Mouse (Mus musculus) duodenum, adult 2 months (tissue): ENCODE results near the gene Cela1. TPM values are rescaled to one million over a fixed set of nuclear protein-coding genes. Genes with fewer than 3 reads are reported as not detected.

Experiments
- polyA plus RNA-seq: library from polyadenylated mRNA; depleted of rRNA; stranded (reverse); fragments of >200 nt; gene quantifications from 2 replicates; pipeline ENCODE4 v1.2.3, GENCODE M21; 2012; ENCODE audit warnings: low replicate concordance; rRNA removed

The Cela1 gene
- polyA plus RNA-seq: 28.7 and 3,853 TPM in 2 replicates

DNA sequence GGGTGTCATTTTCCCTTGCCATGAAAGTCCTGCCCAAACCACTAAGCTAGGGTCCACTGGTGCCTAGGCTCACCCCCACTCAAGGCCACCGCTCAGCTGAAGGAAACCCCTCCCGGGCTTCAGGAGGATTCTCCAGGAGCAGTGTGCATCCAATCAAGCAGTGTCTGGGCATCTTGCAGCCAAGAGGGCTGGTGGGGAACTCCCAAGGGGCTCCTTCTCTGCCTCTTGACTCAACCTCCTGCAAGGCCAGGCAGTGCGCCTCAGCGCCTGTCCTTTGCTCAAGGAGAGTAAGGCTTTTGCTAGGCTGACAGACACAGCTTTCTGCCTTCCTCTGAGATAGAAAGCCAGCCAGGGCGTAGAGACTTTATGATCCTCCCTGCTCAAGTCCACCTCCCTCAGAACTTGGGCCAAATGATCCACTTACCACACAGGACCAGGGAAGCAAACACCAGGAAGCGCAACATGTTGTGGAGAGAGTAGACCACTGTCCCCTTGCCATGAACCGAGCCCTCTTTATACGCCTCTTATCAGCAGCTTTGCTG is at the start of gene Cela1:
Cela1 (minus strand) TSS at position 492 of the 542 bp plus-strand sequence.

DNA sequence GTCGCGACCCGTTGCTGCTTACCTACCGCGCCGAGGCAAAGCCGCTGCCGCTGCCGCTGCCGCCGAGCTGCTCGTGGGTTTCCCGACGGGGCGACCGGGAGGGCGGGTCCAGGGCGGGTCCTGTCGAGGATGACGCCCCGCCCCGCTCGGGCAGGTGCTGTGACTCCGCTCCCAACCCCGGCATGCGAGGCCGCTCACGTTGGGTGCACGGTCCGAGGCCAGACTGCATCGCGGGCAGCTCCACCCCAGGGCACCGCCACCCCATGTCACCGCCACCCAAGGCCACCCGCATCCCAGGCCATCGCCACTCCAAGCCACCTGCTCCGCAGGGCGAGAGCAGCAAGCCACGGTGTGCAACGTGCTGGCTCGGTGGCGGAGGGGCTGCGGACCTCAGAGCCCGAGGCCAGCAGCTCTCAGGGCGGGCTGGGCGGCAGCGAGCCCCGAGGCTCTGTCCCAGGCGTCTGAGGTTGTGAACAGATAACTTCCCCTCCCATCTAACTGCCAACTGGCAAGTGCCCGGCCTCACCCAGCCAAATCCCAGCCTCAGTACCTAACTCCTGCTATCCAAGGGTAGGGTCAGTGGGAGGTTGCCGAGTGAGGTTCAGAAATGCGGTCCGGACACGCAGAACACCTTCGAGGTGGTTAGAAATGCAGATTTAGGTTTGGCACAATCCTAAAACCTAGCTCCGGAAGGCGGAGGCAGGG is 41.7 kb upstream of the Cela1 start, which contains the start of gene Galnt6:
Galnt6 (minus strand) TSS at position 96 of the 705 bp plus-strand sequence.

GRCm38 (mm10) chr15:100669337-100669736 is 18.4 kb downstream of the Cela1 start, which contains the start of gene Bin2:
Gene Bin2 (minus strand): TSS chr15:100669553.

GRCm38 (mm10) chr15:100636700-100637501 is 50.8 kb downstream of the Cela1 start, which contains the start of gene Smagp:
Gene Smagp (minus strand): TSS chr15:100636940.

Other genes starting within 250 kb of the Cela1 start
- 26.7 and 30.6 TPM in 2 replicates for gene Letmd1, start 218.9 kb downstream of the Cela1 start, polyA plus RNA-seq
- 0.83 and 1.2 TPM in 2 replicates for gene Csrnp2, start 192.4 kb downstream of the Cela1 start, polyA plus RNA-seq
- 3.0 and 5.2 TPM in 2 replicates for gene Tfcp2, start 135.9 kb downstream of the Cela1 start, polyA plus RNA-seq
- 5.4 and 7.8 TPM in 2 replicates for gene Pou6f1, start 87.9 kb downstream of the Cela1 start, polyA plus RNA-seq
- gene Dazap2, start 72.6 kb downstream of the Cela1 start, polyA plus RNA-seq: 673 and 965 TPM in 2 replicates
- gene Smagp, start 51.0 kb downstream of the Cela1 start, polyA plus RNA-seq: 211 and 673 TPM in 2 replicates
- 4.1 and 7.8 TPM in 2 replicates for gene Bin2, start 18.4 kb downstream of the Cela1 start, polyA plus RNA-seq
- 43.7 and 46.2 TPM in 2 replicates for gene Galnt6, start 41.5 kb upstream of the Cela1 start, polyA plus RNA-seq
- gene Slc4a8, start 73.8 kb upstream of the Cela1 start, polyA plus RNA-seq: 0.38 and 0.72 TPM in 2 replicates
- gene Scn8a, start 181.9 kb upstream of the Cela1 start, polyA plus RNA-seq: 0.05 and 0.07 TPM in 2 replicates